Mouse (Mus musculus): ENCODE measurements around the gene Mgll.

DNA sequence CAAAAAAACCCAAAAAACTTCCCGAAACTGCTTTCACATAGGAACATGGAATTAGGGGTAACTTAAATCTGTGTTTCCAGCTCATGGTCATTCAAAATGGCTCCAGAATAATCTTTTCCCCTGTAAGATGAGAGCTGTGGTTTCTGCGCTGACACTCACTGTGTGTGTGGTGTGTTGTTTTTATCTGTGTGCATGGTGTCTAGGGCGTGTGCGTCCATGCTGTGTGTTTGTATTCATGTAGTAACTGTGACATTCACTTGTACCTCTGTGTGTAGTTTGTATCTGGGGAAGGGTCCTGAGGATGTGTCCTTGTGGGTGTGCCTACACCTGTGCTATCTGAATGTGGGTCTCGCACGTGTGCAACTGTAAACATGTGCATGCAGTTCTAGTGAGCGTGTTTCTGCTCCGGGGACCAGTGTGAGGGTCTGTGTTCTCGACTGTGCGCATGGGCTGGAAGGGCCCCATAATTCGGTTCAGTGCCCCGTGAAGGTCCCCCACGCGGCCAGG lies 353 bp upstream of the Mgll start:
- TF ChIP-seq POLR2A (IDR thresholded peaks at IDR 0.05; ENCODE audit: low read depth, low read length) (no peak), CTCF (conservative IDR thresholded peaks at IDR 0.05; ENCODE audit: insufficient read depth, insufficient read length, low read depth, low read length) (no peak)

Measured in kidney, adult 2 months (tissue).